Mouse (Mus musculus) heart, postnatal 10 days (tissue): ENCODE measurements around the gene Sbsn. TPM values are rescaled to one million over a fixed set of nuclear protein-coding genes. Genes with fewer than 3 reads are reported as not detected.

Experiments
- DNase-seq, 2 experiments: peaks; one replicate each; pipeline ENCODE4 v3.0.0; 2021
- intact Hi-C: fragments of 180-260 bp; cut with DNase I; formaldehyde crosslinking; loops from one replicate; pipeline ENCODE4 v1.15.1; 2025
- total RNA-seq, 2 experiments: library from RNA; stranded (reverse); gene quantifications; 2 replicates each; pipeline ENCODE4 v1.2.3; 2021

The Sbsn gene
- total RNA-seq, 2 experiments from 2014 or later, result 4.5 to 4.8 TPM

DNA sequence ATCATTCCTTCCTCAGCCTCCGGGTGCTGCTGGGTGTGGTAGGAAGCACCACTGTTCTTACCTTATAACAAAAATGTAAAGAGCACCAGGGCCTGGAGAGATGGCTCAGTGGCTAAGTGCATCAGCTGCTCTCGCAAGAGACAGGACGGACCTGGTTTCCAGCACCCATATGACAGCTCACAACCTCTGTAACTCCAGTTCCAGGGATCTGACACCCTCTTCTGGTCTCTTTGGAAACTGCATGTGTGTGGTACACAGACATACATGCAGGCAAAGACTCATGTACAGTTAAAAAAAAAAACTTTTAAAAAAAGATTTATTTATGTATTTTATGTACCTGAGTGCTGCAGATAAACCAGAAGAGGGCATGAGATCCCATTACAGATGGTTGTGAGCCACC lies 52.0 kb downstream of the Sbsn start:
- DNase-seq, result no peak
- intact Hi-C loops, result no loop called here

DNA sequence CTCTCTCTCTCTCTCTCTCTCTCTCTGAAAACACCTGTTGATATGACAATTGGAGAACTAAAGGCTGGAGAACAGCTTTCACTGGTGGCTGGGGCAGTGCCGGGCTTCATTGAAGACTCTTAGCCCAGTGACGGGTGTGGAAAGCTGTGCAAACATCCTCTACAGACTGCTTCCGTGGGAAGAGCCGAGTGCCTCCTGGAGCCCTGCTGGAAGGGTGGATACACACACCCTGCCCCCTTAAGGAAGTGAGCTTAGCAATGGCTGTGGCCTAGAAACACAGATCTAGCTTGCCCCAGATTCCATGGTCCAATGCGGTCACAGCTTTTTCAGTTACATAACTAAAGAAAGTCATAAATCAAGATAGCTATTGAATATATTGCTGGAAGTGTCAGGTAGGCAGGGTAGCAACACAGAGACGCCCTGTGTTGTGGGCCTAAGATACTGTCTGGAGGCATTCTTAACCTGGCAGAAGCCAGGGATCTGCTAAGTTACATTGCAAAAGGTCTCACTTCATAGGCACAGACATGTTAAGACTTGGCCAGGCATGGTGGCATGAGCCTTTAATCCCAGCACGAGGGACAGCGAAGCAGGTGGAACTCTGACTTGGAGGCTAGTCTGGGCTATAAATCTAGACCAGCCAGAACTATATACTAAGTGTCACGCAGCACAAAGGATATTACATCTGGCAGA lies 52.9 kb downstream of the Sbsn start:
- DNase-seq, result no peak
- intact Hi-C loops, result no loop called here

Other genes with a start within 250 kb of the Sbsn start
- 1 to 10 TPM; 3.7 to 3.9 TPM for gene Arhgap33, start 216.4 kb upstream of the Sbsn start, total RNA-seq
- 100 to 1,000 TPM; 391 to 393 TPM for gene Hspb6, start 199.3 kb upstream of the Sbsn start, total RNA-seq
- gene Proser3, start 199.2 kb upstream of the Sbsn start, total RNA-seq, result 1 to 10 TPM; 2.7 to 4.8 TPM
- gene Lin37, start 191.6 kb upstream of the Sbsn start, total RNA-seq, result 10 to 100 TPM; 15.0 to 23.6 TPM
- 10 to 100 TPM; 67.4 to 78.2 TPM for gene U2af1l4, start 188.2 kb upstream of the Sbsn start, total RNA-seq
- gene Gm49396, start 188.1 kb upstream of the Sbsn start, total RNA-seq, result 1 to 10 TPM; 1.7 to 1.8 TPM
- gene Psenen, start 187.8 kb upstream of the Sbsn start, total RNA-seq, result 10 to 100 TPM; 78.2 to 80.1 TPM
- 1 to 10 TPM; 1.6 to 2.0 TPM for gene Igflr1, start 186.0 kb upstream of the Sbsn start, total RNA-seq
- gene Kmt2b, start 162.7 kb upstream of the Sbsn start, total RNA-seq, result 10 to 100 TPM; 25.8 to 30.2 TPM
- gene Zbtb32, start 152.6 kb upstream of the Sbsn start, total RNA-seq, result not detected
- under 1 TPM; 0.42 to 0.48 TPM for gene Upk1a, start 138.6 kb upstream of the Sbsn start, total RNA-seq
- gene Cox6b1, start 125.3 kb upstream of the Sbsn start, total RNA-seq, result 1,000 to 10,000 TPM; 4,137 to 4,381 TPM
- gene Etv2, start 115.6 kb upstream of the Sbsn start, total RNA-seq, result not detected
- 10 to 100 TPM; 58.8 to 60.3 TPM for gene Rbm42, start 101.2 kb upstream of the Sbsn start, total RNA-seq
- gene Haus5, start 86.5 kb upstream of the Sbsn start, total RNA-seq, result 1 to 10 TPM; 6.7 to 7.7 TPM
- gene Pmis2, start 79.9 kb upstream of the Sbsn start, total RNA-seq, result under 1 TPM in 1 of 2 experiments, not detected in 1; 0.67 TPM
- not detected for gene 2200002J24Rik, start 52.5 kb upstream of the Sbsn start, total RNA-seq
- under 1 TPM in 1 of 2 experiments, not detected in 1; 0.12 TPM for gene Atp4a, start 39.3 kb upstream of the Sbsn start, total RNA-seq
- 100 to 1,000 TPM; 229 to 244 TPM for gene Tmem147, start 21.9 kb upstream of the Sbsn start, total RNA-seq
- not detected for gene Gapdhs, start 7.8 kb upstream of the Sbsn start, total RNA-seq
- 1 to 10 TPM; 5.8 to 8.1 TPM for gene Dmkn, start 12.3 kb downstream of the Sbsn start, total RNA-seq
- gene Krtdap, start 36.4 kb downstream of the Sbsn start, total RNA-seq, result not detected
- gene Ffar2, start 72.3 kb downstream of the Sbsn start, total RNA-seq, result under 1 TPM; 0.35 to 0.57 TPM
- not detected for gene Ffar3, start 104.7 kb downstream of the Sbsn start, total RNA-seq
- under 1 TPM in 1 of 2 experiments, not detected in 1; 0.05 TPM for gene Ffar1, start 110.1 kb downstream of the Sbsn start, total RNA-seq
- gene Cd22, start 128.9 kb downstream of the Sbsn start, total RNA-seq, result 1 to 10 TPM; 1.1 to 1.4 TPM
- gene Mag, start 163.4 kb downstream of the Sbsn start, total RNA-seq, result under 1 TPM in 1 of 2 experiments, not detected in 1; 0.48 TPM
- 1 to 10 TPM; 1.5 to 4.1 TPM for gene Hamp2, start 173.2 kb downstream of the Sbsn start, total RNA-seq
- gene Hamp, start 192.6 kb downstream of the Sbsn start, total RNA-seq, result 1 to 10 TPM; 5.2 to 6.6 TPM
- gene Usf2, start 205.3 kb downstream of the Sbsn start, total RNA-seq, result 100 to 1,000 TPM in 1 of 2 experiments, 10 to 100 TPM in 1; 98.7 to 109 TPM
- 1 to 10 TPM; 4.1 to 4.7 TPM for gene Lsr, start 222.0 kb downstream of the Sbsn start, total RNA-seq
- under 1 TPM; 0.25 to 0.36 TPM for gene Fam187b, start 222.3 kb downstream of the Sbsn start, total RNA-seq